Mouse (Mus musculus) MEL (cell line): ENCODE results near the gene Gm9803. TPM values are rescaled to one million over a fixed set of nuclear protein-coding genes. Genes with fewer than 3 reads are reported as not detected.
A peak's percentile ranks its signal among the peaks of the same experiment; 100 is the strongest.

ENCODE experiments used
- DNase-seq: peaks from one replicate; pipeline ENCODE4 v3.0.0; 2011; ENCODE audit warnings: low read depth, low spot score
- H3K27ac ChIP-seq: 2 replicates; pipeline ENCODE4 v1.5.1; 2012; ENCODE audit warnings: low read depth, mild to moderate bottlenecking, control low read depth, low read length, moderate library complexity; ENCODE audit not compliant: control insufficient read depth
- H3K27me3 ChIP-seq, 2 experiments: fragments of 150-350 bp in 1 of 2; sonication (generic) in 1 of 2; 2 replicates each; pipeline ENCODE4 v1.6.1; 2012; ENCODE audit warnings: low read length in 2 of 2, mild to moderate bottlenecking in 2 of 2, improper control_type of control experiment in 1 of 2, moderate library complexity in 1 of 2; ENCODE audit not compliant: insufficient read depth in 2 of 2, control insufficient read depth in 1 of 2
- H3K36me3 ChIP-seq, 2 experiments: 2 replicates each; pipeline ENCODE4 v1.6.1; 2012 to 2014; ENCODE audit warnings: low read length in 2 of 2, improper control_type of control experiment in 1 of 2, inconsistent platforms in 1 of 2, mild to moderate bottlenecking in 1 of 2; ENCODE audit not compliant: insufficient read depth in 2 of 2, control insufficient read depth in 1 of 2
- H3K4me1 ChIP-seq, 2 experiments: fragments of 150-350 bp in 1 of 2; sonication (generic) in 1 of 2; 2 replicates each; pipeline ENCODE4 v1.6.1; 2012; ENCODE audit warnings: low read length in 2 of 2, improper control_type of control experiment in 1 of 2, mild to moderate bottlenecking in 1 of 2; ENCODE audit not compliant: insufficient read depth in 2 of 2, control insufficient read depth in 1 of 2
- H3K4me3 ChIP-seq, 2 experiments: fragments of 150-350 bp in 1 of 2; sonication (generic) in 1 of 2; 2 replicates each; pipeline ENCODE4 v1.5.1; 2012; ENCODE audit warnings: low read depth in 2 of 2, low read length in 2 of 2, mild to moderate bottlenecking in 2 of 2, moderate library complexity in 2 of 2, control low read depth in 1 of 2, improper control_type of control experiment in 1 of 2; ENCODE audit not compliant: control insufficient read depth in 1 of 2, insufficient read depth in 1 of 2
- H3K79me2 ChIP-seq: 2 replicates; pipeline ENCODE4 v1.6.1; 2012; ENCODE audit warnings: mild to moderate bottlenecking, low read length, moderate library complexity; ENCODE audit not compliant: control insufficient read depth, poor library complexity, insufficient read depth
- H3K9ac ChIP-seq: 2 replicates; pipeline ENCODE4 v1.6.1; 2012; ENCODE audit warnings: low read depth, mild to moderate bottlenecking, control low read depth, low read length, moderate library complexity; ENCODE audit not compliant: control insufficient read depth, poor library complexity, severe bottlenecking
- H3K9me3 ChIP-seq: fragments of 150-350 bp; sonication (generic); replicated peaks from 2 replicates; pipeline ENCODE4 v1.6.1; 2012; ENCODE audit warnings: mild to moderate bottlenecking, low read length, improper control_type of control experiment, moderate library complexity; ENCODE audit not compliant: insufficient read depth
- BHLHE40 ChIP-seq: IDR thresholded peaks from 2 replicates; pipeline ENCODE4 v1.6.1; 2012; ENCODE audit warnings: low read depth, mild to moderate bottlenecking, inconsistent platforms, low read length, improper control_type of control experiment, borderline replicate concordance
- CHD1 ChIP-seq: IDR thresholded peaks from 2 replicates; pipeline ENCODE4 v1.6.1; 2012; ENCODE audit warnings: low read depth, mild to moderate bottlenecking, inconsistent platforms, low read length, improper control_type of control experiment
- CHD2 ChIP-seq: IDR thresholded peaks from 2 replicates; pipeline ENCODE4 v1.6.1; 2011; ENCODE audit warnings: low read length, improper control_type of control experiment
- ELF1 ChIP-seq: IDR thresholded peaks from 2 replicates; pipeline ENCODE4 v1.6.1; 2014; ENCODE audit warnings: low read depth, mild to moderate bottlenecking, inconsistent platforms, low read length, improper control_type of control experiment, moderate library complexity
- EP300 ChIP-seq, 2 experiments: IDR thresholded peaks; 2 replicates each; pipeline ENCODE4 v1.6.1; 2011; ENCODE audit warnings: improper control_type of control experiment in 2 of 2, low read length in 2 of 2, low read depth in 1 of 2, mild to moderate bottlenecking in 1 of 2
- ETS1 ChIP-seq: IDR thresholded peaks from 2 replicates; pipeline ENCODE4 v1.6.1; 2012; ENCODE audit warnings: low read depth, mild to moderate bottlenecking, inconsistent platforms, low read length, improper control_type of control experiment, moderate library complexity
- GABPA ChIP-seq: IDR thresholded peaks from 2 replicates; pipeline ENCODE4 v1.6.1; 2012; ENCODE audit warnings: low read depth, mild to moderate bottlenecking, inconsistent platforms, low read length, improper control_type of control experiment, moderate library complexity
- GATA1 ChIP-seq: IDR thresholded peaks from 2 replicates; pipeline ENCODE4 v1.6.1; 2011; ENCODE audit warnings: low read depth, low read length, improper control_type of control experiment
- HCFC1 ChIP-seq: IDR thresholded peaks from 2 replicates; pipeline ENCODE4 v1.6.1; 2012; ENCODE audit warnings: low read depth, mild to moderate bottlenecking, inconsistent platforms, low read length, improper control_type of control experiment, moderate library complexity
- MAFK ChIP-seq: IDR thresholded peaks from 2 replicates; pipeline ENCODE4 v1.6.1; 2011; ENCODE audit warnings: low read depth, mild to moderate bottlenecking, low read length, improper control_type of control experiment, borderline replicate concordance
- MAX ChIP-seq: IDR thresholded peaks from 2 replicates; pipeline ENCODE4 v1.6.1; 2011; ENCODE audit warnings: low read length, improper control_type of control experiment
- MAZ ChIP-seq: IDR thresholded peaks from 2 replicates; pipeline ENCODE4 v1.6.1; 2012; ENCODE audit warnings: low read depth, mild to moderate bottlenecking, inconsistent platforms, low read length, improper control_type of control experiment
- MEF2A ChIP-seq: IDR thresholded peaks from 2 replicates; pipeline ENCODE4 v1.6.1; 2014; ENCODE audit warnings: low read depth, mild to moderate bottlenecking, inconsistent platforms, low read length, improper control_type of control experiment; ENCODE audit not compliant: poor library complexity, insufficient replicate concordance, severe bottlenecking; ENCODE audit errors: extremely low read depth
- MYB ChIP-seq: IDR thresholded peaks from 2 replicates; pipeline ENCODE4 v1.6.1; 2011; ENCODE audit warnings: mild to moderate bottlenecking, low read depth, low read length, improper control_type of control experiment
- NELFE ChIP-seq: IDR thresholded peaks from 2 replicates; pipeline ENCODE4 v1.6.1; 2011; ENCODE audit warnings: low read depth, low read length, improper control_type of control experiment
- NRF1 ChIP-seq: IDR thresholded peaks from 2 replicates; pipeline ENCODE4 v1.6.1; 2014; ENCODE audit warnings: low read depth, mild to moderate bottlenecking, inconsistent platforms, low read length, improper control_type of control experiment, moderate library complexity; ENCODE audit not compliant: poor library complexity, insufficient read depth, severe bottlenecking
- POLR2A ChIP-seq, 2 experiments: IDR thresholded peaks; 2 replicates each; pipeline ENCODE4 v1.6.1; 2011 to 2012; ENCODE audit warnings: low read length in 2 of 2, mild to moderate bottlenecking in 2 of 2, control low read depth in 1 of 2, improper control_type of control experiment in 1 of 2, low read depth in 1 of 2, moderate library complexity in 1 of 2; ENCODE audit not compliant: control insufficient read depth in 1 of 2, insufficient read depth in 1 of 2, poor library complexity in 1 of 2
- POLR2AphosphoS2 ChIP-seq: IDR thresholded peaks from 2 replicates; pipeline ENCODE4 v1.6.1; 2011; ENCODE audit warnings: low read length, improper control_type of control experiment
- POLR2AphosphoS5 ChIP-seq: IDR thresholded peaks from 2 replicates; pipeline ENCODE4 v1.6.1; 2012; ENCODE audit warnings: low read depth, borderline replicate concordance, mild to moderate bottlenecking, inconsistent platforms, low read length, moderate library complexity, mixed read lengths
- RAD21 ChIP-seq: IDR thresholded peaks from 2 replicates; pipeline ENCODE4 v1.6.1; 2011; ENCODE audit warnings: mild to moderate bottlenecking, low read depth, low read length, improper control_type of control experiment
- RCOR1 ChIP-seq: IDR thresholded peaks from 2 replicates; pipeline ENCODE4 v1.6.1; 2012; ENCODE audit warnings: low read depth, mild to moderate bottlenecking, inconsistent platforms, low read length, improper control_type of control experiment
- SIN3A ChIP-seq: IDR thresholded peaks from 2 replicates; pipeline ENCODE4 v1.6.1; 2012; ENCODE audit warnings: low read length, improper control_type of control experiment, inconsistent platforms
- SMC3 ChIP-seq: IDR thresholded peaks from 2 replicates; pipeline ENCODE4 v1.6.1; 2011; ENCODE audit warnings: low read depth, low read length, improper control_type of control experiment
- TAL1 ChIP-seq: IDR thresholded peaks from 2 replicates; pipeline ENCODE4 v1.6.1; 2012; ENCODE audit warnings: mild to moderate bottlenecking, inconsistent platforms, low read length, moderate library complexity, mixed read lengths
- TBP ChIP-seq: IDR thresholded peaks from 2 replicates; pipeline ENCODE4 v1.8.0; 2011; ENCODE audit warnings: low read depth, low read length, improper control_type of control experiment
- TCF12 ChIP-seq: IDR thresholded peaks from 2 replicates; pipeline ENCODE4 v1.6.1; 2014; ENCODE audit warnings: low read depth, mild to moderate bottlenecking, inconsistent platforms, low read length, improper control_type of control experiment, moderate library complexity
- USF1 ChIP-seq: IDR thresholded peaks from 2 replicates; pipeline ENCODE4 v1.6.1; 2014; ENCODE audit warnings: low read depth, mild to moderate bottlenecking, inconsistent platforms, low read length, improper control_type of control experiment, moderate library complexity
- USF2 ChIP-seq, 2 experiments: IDR thresholded peaks; 2 replicates each; pipeline ENCODE4 v1.6.1; 2011 to 2012; ENCODE audit warnings: improper control_type of control experiment in 2 of 2, low read length in 2 of 2, borderline replicate concordance in 1 of 2, inconsistent platforms in 1 of 2, low read depth in 1 of 2, mild to moderate bottlenecking in 1 of 2; ENCODE audit not compliant: insufficient read depth in 1 of 2
- ZC3H11A ChIP-seq: IDR thresholded peaks from 2 replicates; pipeline ENCODE4 v1.6.1; 2012; ENCODE audit warnings: low read depth, mild to moderate bottlenecking, inconsistent platforms, low read length, improper control_type of control experiment
- ZKSCAN1 ChIP-seq: IDR thresholded peaks from 2 replicates; pipeline ENCODE4 v1.6.1; 2012; ENCODE audit warnings: low read depth, mild to moderate bottlenecking, inconsistent platforms, low read length, improper control_type of control experiment, moderate library complexity
- ZNF384 ChIP-seq: IDR thresholded peaks from 2 replicates; pipeline ENCODE4 v1.6.1; 2012; ENCODE audit warnings: low read depth, mild to moderate bottlenecking, inconsistent platforms, low read length, improper control_type of control experiment
- polyA plus RNA-seq, 2 experiments: library from polyadenylated mRNA; stranded (reverse) in 1 of 2; unstranded in 1 of 2; fragments of >175 nt in 1 of 2; fragments of >200 nt in 1 of 2; gene quantifications; 2 replicates each; pipeline versions ENCODE4 v1.2.1 to v1.2.4; 2012; ENCODE audit warnings: low replicate concordance in 2 of 2, low read depth in 1 of 2; ENCODE audit not compliant: insufficient read length in 2 of 2, insufficient read depth in 1 of 2, missing spikeins in 1 of 2
- total RNA-seq: library from RNA; depleted of rRNA; stranded (reverse); fragments of 300-350 nt; gene quantifications from 2 replicates; pipeline ENCODE4 v1.2.3, GENCODE M21; 2012

Gene Gm9803
- total and polyA plus RNA-seq, 3 experiments = 18.7 to 137 TPM; not detected in 1

GRCm38 (mm10) chr10:43478751-43479435 is 45.0 kb upstream of the Gm9803 start, which contains the start of gene Bend3:
Bend3 (plus strand) TSS chr10:43478831.
- peak within 1 kb of the TSS; percentile 85 for H3K27ac ChIP-seq
- H3K4me1 ChIP-seq = peaks cover 5 to 24% of the 10 kb centered on the region in 2 experiments

GRCm38 (mm10) chr10:43479436-43480157 is 44.3 kb upstream of the Gm9803 start:
- Histone ChIP-seq H3K27ac (peak overlapping the region; percentile 70), H3K9ac (peak overlapping the region; percentile 86), H3K9me3 (no peaks in the 10 kb centered on the region), H3K4me1 (peaks cover 5 to 24% of the 10 kb centered on the region in 2 experiments), H3K79me2 (peaks cover 54% of the 10 kb centered on the region), H3K27me3 (no peaks in the 10 kb centered on the region), H3K36me3 (peaks cover 0 to 20% of the 10 kb centered on the region in 2 experiments; a peak in 2 of 4 replicates), H3K4me3 (peak overlapping the region; percentile 87 to 97)
- peak; percentile 86 for DNase-seq
- TF ChIP-seq NRF1 (no peak), GABPA (no peak), POLR2A (IDR thresholded peaks at IDR 0.05; ENCODE audit: control insufficient read depth in 1 of 2, insufficient read depth in 1 of 2, low read depth in 1 of 2, low read length in 2 of 2, poor library complexity in 1 of 2) (peak in 1 of 2 experiments; percentile 43; a peak in 2 of 4 replicates), MYB (no peak), BHLHE40 (no peak), ZC3H11A (no peak), TCF12 (0 out of 2 replicates have a peak, but pooled peaks have one; percentile 17), CHD1 (no peak), HCFC1 (no peak), CHD2 (no peak), MAFK (no peak), MEF2A (no peak), EP300 (IDR thresholded peaks at IDR 0.05; ENCODE audit: low read depth in 1 of 2, low read length in 2 of 2) (no peak), SIN3A (no peak), TAL1 (no peak), ZNF384 (no peak), ELF1 (no peak), POLR2AphosphoS2 (no peak), USF1 (peak; percentile 75), RAD21 (no peak), ZKSCAN1 (no peak)

More at GRCm38 (mm10) chr10:43478751-43479435, 45.0 kb upstream of the Gm9803 start, which contains the start of gene Bend3:
- H3K79me2 ChIP-seq = peaks cover 50% of the 10 kb centered on the region
- H3K9ac ChIP-seq = peak within 1 kb of the TSS; percentile 86
- peaks cover 0 to 20% of the 10 kb centered on the region in 2 experiments; a peak in 2 of 4 replicates for H3K36me3 ChIP-seq
- peak; percentile 63 for DNase-seq
- TF ChIP-seq POLR2AphosphoS5 (no peak), RCOR1 (no peak), TBP (no peak), EP300 (IDR thresholded peaks at IDR 0.05; ENCODE audit: low read depth in 1 of 2, low read length in 2 of 2) (no peak), TAL1 (no peak), USF2 (IDR thresholded peaks at IDR 0.05; ENCODE audit: borderline replicate concordance in 1 of 2, insufficient read depth in 1 of 2, low read depth in 1 of 2, low read length in 2 of 2) (no peak), ZC3H11A (no peak), NELFE (no peak; the same call in 1 of the 2 replicates), MAFK (no peak), BHLHE40 (no peak), ETS1 (no peak), GATA1 (no peak), POLR2A (IDR thresholded peaks at IDR 0.05; ENCODE audit: control insufficient read depth in 1 of 2, insufficient read depth in 1 of 2, low read depth in 1 of 2, low read length in 2 of 2, poor library complexity in 1 of 2) (0 out of 4 replicates have a peak, but pooled peaks of 1 of the 2 experiments have one; percentile 27), HCFC1 (0 out of 2 replicates have a peak, but pooled peaks have one; percentile 28), GABPA (no peak), POLR2AphosphoS2 (no peak), SMC3 (no peak), MAX (0 out of 2 replicates have a peak, but pooled peaks have one; percentile 31), MAZ (no peak; the same call in 1 of the 2 replicates)
- H3K9me3 ChIP-seq = no peaks in the 10 kb centered on the region
- H3K4me3 ChIP-seq = peak within 1 kb of the TSS; percentile 87 to 97
- H3K27me3 ChIP-seq = no peaks in the 10 kb centered on the region
